Mouse (Mus musculus): ENCODE results near the gene Mrps23.

- TF ChIP-seq POLR2A (IDR thresholded peaks at IDR 0.05; ENCODE audit: borderline replicate concordance, extremely low read depth, insufficient read depth, insufficient read length, poor library complexity, severe bottlenecking) (no peak), CTCF (IDR thresholded peaks at IDR 0.05; ENCODE audit: borderline replicate concordance, extremely low read depth, insufficient read depth, insufficient read length) (peak; percentile 85)
These were observed 42.4 kb upstream of the Mrps23 start for GRCm38 (mm10) chr11:88161651-88162362.

Measured in brain, embryonic 14.5 days (tissue).